Mouse (Mus musculus) CD4-positive, CD25-positive, alpha-beta regulatory T cell (primary cell): ENCODE measurements around the gene Pcbd2. TPM values are rescaled to one million over a fixed set of nuclear protein-coding genes. Genes with fewer than 3 reads are reported as not detected.

Experiments used
- polyA plus RNA-seq: library from polyadenylated mRNA; unstranded; fragments of 100-300 nt; shearing (Covaris generic); gene quantifications from one replicate; pipeline ENCODE4 v1.2.1, GENCODE M21; 2017

Gene Pcbd2
- 68.8 TPM for polyA plus RNA-seq

DNA sequence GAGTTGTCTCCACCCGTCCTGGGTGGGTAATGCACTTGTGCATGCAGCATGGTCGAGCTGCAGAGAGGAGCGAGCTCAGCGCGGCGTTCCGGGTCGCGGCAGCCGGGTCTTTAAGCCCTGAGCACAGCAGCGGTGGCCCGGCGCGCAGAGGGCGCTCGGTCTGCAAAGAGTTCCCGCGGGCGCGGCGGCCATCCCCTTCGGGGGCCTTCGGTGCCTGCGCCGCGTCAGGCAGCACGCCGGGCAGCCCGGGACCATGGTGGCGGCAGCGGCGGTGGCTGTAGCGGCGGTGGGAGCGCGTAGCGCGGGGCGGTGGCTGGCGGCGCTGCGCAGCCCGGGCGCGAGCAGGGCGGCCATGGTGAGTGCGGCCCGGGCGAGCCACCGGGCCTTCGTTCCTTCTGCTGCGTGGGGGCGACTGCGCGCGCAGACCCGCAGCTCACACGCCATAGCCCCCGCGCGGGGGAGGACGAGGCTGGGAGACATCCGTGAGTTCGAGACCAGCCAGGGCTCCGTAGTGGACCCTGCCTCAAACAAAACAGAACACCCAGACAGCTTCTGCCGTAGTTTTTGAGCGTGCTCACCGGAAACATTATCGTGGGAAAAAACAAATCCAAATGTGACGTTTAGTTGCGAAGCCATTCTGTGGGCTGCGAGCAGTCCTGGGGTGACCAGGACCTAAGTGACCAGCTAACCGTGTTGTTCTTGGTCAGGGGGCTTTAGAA, at the start of gene Pcbd2:
Gene Pcbd2 (plus strand): TSS at position 249 of the 719 bp plus-strand sequence.

DNA sequence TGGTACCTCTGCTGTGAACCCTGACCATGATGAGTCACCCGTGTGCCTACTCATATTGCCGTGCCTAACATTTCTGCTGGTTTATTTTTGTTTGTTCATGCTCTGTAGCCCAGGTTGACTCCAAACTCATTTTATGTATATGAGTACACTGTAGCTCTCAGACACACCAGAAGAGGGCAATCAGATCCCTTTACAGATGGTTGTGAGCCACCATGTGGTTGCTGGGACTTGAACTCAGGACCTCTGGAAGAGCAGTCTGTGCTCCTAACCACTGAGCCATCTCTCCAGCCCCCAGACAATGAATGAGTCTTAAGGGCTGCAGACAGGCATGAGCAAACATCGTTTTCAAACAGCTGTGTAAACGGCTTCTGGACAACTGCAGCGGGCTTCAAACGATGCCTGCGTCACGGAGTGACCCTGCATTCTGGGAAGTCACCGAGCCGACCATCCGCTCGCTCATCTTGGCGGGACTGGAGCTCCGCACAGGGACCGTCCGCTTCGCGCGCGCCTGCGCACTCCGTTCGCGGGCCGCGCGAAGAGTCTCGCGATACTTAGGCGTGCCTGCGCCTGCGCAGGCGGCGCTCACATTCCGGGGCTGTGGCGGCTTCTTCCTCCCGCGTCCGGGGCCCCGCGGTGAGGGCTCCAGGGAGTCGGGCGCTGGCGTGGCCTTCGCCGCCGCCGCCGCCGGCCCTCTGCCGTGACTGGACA, 34.5 kb upstream of the Pcbd2 start, which contains the start of gene B230219D22Rik:
Gene B230219D22Rik (plus strand): TSS at position 590 of the 708 bp plus-strand sequence.

DNA sequence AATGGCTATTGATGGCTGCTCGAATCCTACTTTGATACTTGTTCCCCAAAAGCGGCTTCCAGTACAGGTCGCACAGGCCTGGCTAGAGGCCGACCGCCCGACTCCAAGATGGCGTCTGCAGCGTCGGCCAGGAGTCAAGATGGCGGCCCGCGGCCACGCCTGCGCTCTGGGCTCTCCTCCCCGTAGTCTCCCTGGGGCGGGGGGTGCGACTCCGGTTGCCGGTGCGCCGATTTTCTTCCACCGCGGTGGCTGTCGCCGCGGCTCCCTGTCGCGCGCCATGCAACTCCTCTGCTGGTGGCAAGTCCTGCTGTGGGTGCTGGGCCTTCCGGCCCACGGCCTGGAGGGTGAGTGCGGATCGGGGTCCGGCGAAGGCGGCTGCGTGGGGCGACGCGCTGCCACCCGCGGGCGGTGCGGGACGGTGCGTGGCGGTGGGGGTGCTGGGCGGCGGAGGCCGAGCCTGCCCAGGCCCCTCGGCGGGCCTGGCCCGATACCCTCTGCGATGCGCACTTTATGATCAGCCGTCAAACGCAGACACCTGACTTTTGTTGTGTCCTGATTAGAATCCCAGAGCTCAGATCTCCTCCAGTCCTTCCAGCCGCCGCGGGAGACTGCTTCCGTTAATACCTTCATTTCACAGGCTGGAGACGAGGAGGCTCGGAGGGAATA, 12.5 kb upstream of the Pcbd2 start, which contains the start of gene Txndc15:
Gene Txndc15 (plus strand): TSS at position 150 of the 666 bp plus-strand sequence.

DNA sequence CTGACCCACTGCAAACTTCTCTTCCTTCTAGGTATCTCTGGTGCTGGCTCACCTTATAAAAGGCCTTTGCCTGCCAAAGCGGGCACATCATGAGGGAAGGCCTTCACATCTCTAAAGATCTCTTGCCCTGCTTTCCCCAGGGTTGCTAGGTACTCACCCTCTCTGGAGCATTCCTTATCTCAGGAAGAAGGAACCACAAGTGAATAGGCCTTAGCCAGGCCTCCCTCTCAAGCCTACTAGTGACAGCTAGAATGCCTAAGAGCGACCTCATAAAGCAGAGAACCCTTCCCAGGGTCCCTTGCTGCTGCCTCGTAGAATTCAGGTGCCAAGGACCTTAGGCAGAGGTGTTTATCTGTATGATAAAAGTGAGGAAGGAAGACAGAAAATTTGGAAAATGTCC, 57.1 kb downstream of the Pcbd2 start, which contains the start of gene Catsper3:
Gene Catsper3 (plus strand): TSS at position 301 of the 400 bp plus-strand sequence.

Other genes with a start within 250 kb of the Pcbd2 start
- gene Dbn1, start 239.3 kb upstream of the Pcbd2 start, polyA plus RNA-seq = not detected
- gene Pdlim7, start 213.7 kb upstream of the Pcbd2 start, polyA plus RNA-seq = 8.8 TPM
- gene Dok3, start 198.1 kb upstream of the Pcbd2 start, polyA plus RNA-seq = 1.6 TPM
- gene Ddx41, start 190.7 kb upstream of the Pcbd2 start, polyA plus RNA-seq = 85.3 TPM
- gene Fam193b, start 156.2 kb upstream of the Pcbd2 start, polyA plus RNA-seq = 69.3 TPM
- 293 TPM for gene Tmed9, start 153.6 kb upstream of the Pcbd2 start, polyA plus RNA-seq
- 54.6 TPM for gene B4galt7, start 127.5 kb upstream of the Pcbd2 start, polyA plus RNA-seq
- 37.0 TPM for gene Caml, start 104.4 kb upstream of the Pcbd2 start, polyA plus RNA-seq
- gene Ddx46, start 92.3 kb upstream of the Pcbd2 start, polyA plus RNA-seq = 68.7 TPM
- 27.4 TPM for gene B230219D22Rik, start 34.2 kb upstream of the Pcbd2 start, polyA plus RNA-seq
- 62.1 TPM for gene Txndc15, start 12.7 kb upstream of the Pcbd2 start, polyA plus RNA-seq
- not detected for gene Catsper3, start 57.2 kb downstream of the Pcbd2 start, polyA plus RNA-seq
- not detected for gene Pitx1, start 108.8 kb downstream of the Pcbd2 start, polyA plus RNA-seq